9 mouse cellular contexts compared by ENCODE assay signal in genomic region chr3:92902992-92903391, GRCm38 (mm10). TPM values are rescaled to one million over a fixed set of nuclear protein-coding genes. Genes with fewer than 3 reads are reported as not detected.
A peak's percentile ranks its signal among the peaks of the same experiment; 100 is the strongest.
DNase-seq lines count a peak whose midpoint lies in the region; ATAC-seq lines count a peak whose summit lies in the region.
"Had no signal": no experiment of that assay in that cellular context is flagged by ENCODE, and none has a peak within 500 bp of the region (broad histone marks: within the 10 kb centered on the region; RNA-seq: fewer than 3 reads in every experiment).

No protein-coding gene starts in this region.

- H3K36me3 ChIP-seq in forebrain, embryonic 14.5 days (ENCODE audit: control insufficient read depth, insufficient read depth, low read length) = no peaks in the 10 kb centered on the region
- no peaks in the 10 kb centered on the region for H3K36me3 ChIP-seq in forebrain, embryonic 16.5 days (ENCODE audit: control insufficient read depth, insufficient read depth)

- peak; percentile 27 for DNase-seq in forebrain, embryonic 14.5 days (ENCODE audit: low spot score)
- peak; percentile 15 for DNase-seq in ovary, postnatal 14 days (ENCODE audit: low spot score)
- DNase-seq in ovary, postnatal 10 days (ENCODE audit: low spot score) = no peak
- DNase-seq in embryo, embryonic 11 days = peak; percentile 47
- DNase-seq in layer of hippocampus, postnatal 25 days (ENCODE audit: extremely low spot score in 1 of 2, low spot score in 1 of 2) = peak; percentile 17 to 67
- DNase-seq in right cerebral cortex, postnatal 4 days = peak; percentile 51
- DNase-seq in spleen, postnatal 36 days (ENCODE audit: low spot score in 2 of 2) = no peak

- no peak overlapping the region for H3K4me3 ChIP-seq in forebrain, embryonic 14.5 days (ENCODE audit: low read depth, low read length)
- no peak overlapping the region for H3K4me3 ChIP-seq in forebrain, embryonic 16.5 days (replicated peaks; ENCODE audit: low read length)

- H3K4me2 ChIP-seq in forebrain, embryonic 14.5 days (ENCODE audit: low read length) = no peak overlapping the region
- H3K4me2 ChIP-seq in forebrain, embryonic 16.5 days (ENCODE audit: low read length) = no peak overlapping the region

- WGBS in forebrain, embryonic 14.5 days = 23% methylated on average over 3 of the region's 3 CpGs
- 28% methylated on average over 3 of the region's 3 CpGs for WGBS in forebrain, embryonic 16.5 days

- no peaks in the 10 kb centered on the region for H3K27me3 ChIP-seq in forebrain, embryonic 14.5 days (replicated peaks; ENCODE audit: control insufficient read depth, insufficient read depth, low read length)
- no peaks in the 10 kb centered on the region for H3K27me3 ChIP-seq in forebrain, embryonic 16.5 days (replicated peaks; ENCODE audit: control insufficient read depth, insufficient read depth, low read length)

- no peak overlapping the region for H3K9ac ChIP-seq in forebrain, embryonic 14.5 days (ENCODE audit: low read length)
- H3K9ac ChIP-seq in forebrain, embryonic 16.5 days (replicated peaks; ENCODE audit: low read depth, low read length) = no peak overlapping the region

- no peak overlapping the region for H3K27ac ChIP-seq in forebrain, embryonic 14.5 days (ENCODE audit: low read depth, low read length)
- no peak overlapping the region for H3K27ac ChIP-seq in forebrain, embryonic 16.5 days (ENCODE audit: low read length)

- ATAC-seq in forebrain, embryonic 14.5 days = no peak
- no peak for ATAC-seq in forebrain, embryonic 16.5 days

- no peaks in the 10 kb centered on the region for H3K9me3 ChIP-seq in forebrain, embryonic 14.5 days (replicated peaks; ENCODE audit: control insufficient read depth, low read length)
- no peaks in the 10 kb centered on the region for H3K9me3 ChIP-seq in forebrain, embryonic 16.5 days (ENCODE audit: control insufficient read depth, low read length)

- no peaks in the 10 kb centered on the region for H3K4me1 ChIP-seq in forebrain, embryonic 14.5 days (ENCODE audit: control insufficient read depth, insufficient read depth, low read length)
- H3K4me1 ChIP-seq in forebrain, embryonic 16.5 days (replicated peaks; ENCODE audit: control insufficient read depth, insufficient read depth, low read length) = no peaks in the 10 kb centered on the region

RNA-seq across cellular contexts. Expression of gene Lce3a, which starts 23.0 kb away (rescaled TPM):
- polyA plus RNA-seq in forebrain, embryonic 14.5 days (2014; fragmentation: Nextera tagmentation; extraction: Ambion mirVana) = not detected in 2 replicates
- not detected in 2 replicates for polyA plus RNA-seq in forebrain, embryonic 16.5 days (2015; fragmentation: Nextera tagmentation; extraction: Ambion mirVana)
- not detected for total RNA-seq in layer of hippocampus, postnatal 25 days (2021)
- polyA plus RNA-seq: heart, embryonic 14.5 days had no signal

RNA-seq across cellular contexts. Expression of gene Lce3b, which starts 29.8 kb away (rescaled TPM):
- polyA plus RNA-seq in forebrain, embryonic 14.5 days (2014; fragmentation: Nextera tagmentation; extraction: Ambion mirVana) = not detected in 2 replicates
- polyA plus RNA-seq in forebrain, embryonic 16.5 days (2015; fragmentation: Nextera tagmentation; extraction: Ambion mirVana) = not detected in 2 replicates
- not detected for total RNA-seq in layer of hippocampus, postnatal 25 days (2021)
- polyA plus RNA-seq: heart, embryonic 14.5 days had no signal

RNA-seq across cellular contexts. Expression of gene 2310050C09Rik, which starts 33.0 kb away (rescaled TPM):
- not detected in 2 replicates for polyA plus RNA-seq in forebrain, embryonic 14.5 days (2014; fragmentation: Nextera tagmentation; extraction: Ambion mirVana)
- polyA plus RNA-seq in forebrain, embryonic 16.5 days (2015; fragmentation: Nextera tagmentation; extraction: Ambion mirVana) = not detected in 2 replicates
- not detected for total RNA-seq in layer of hippocampus, postnatal 25 days (2021)
- polyA plus RNA-seq: heart, embryonic 14.5 days had no signal

RNA-seq across cellular contexts. Expression of gene Lce3c, which starts 41.3 kb away (rescaled TPM):
- not detected in 2 replicates for polyA plus RNA-seq in forebrain, embryonic 14.5 days (2014; fragmentation: Nextera tagmentation; extraction: Ambion mirVana)
- not detected in 2 replicates for polyA plus RNA-seq in forebrain, embryonic 16.5 days (2015; fragmentation: Nextera tagmentation; extraction: Ambion mirVana)
- not detected for total RNA-seq in layer of hippocampus, postnatal 25 days (2021)
- polyA plus RNA-seq: heart, embryonic 14.5 days had no signal

RNA-seq across cellular contexts. Expression of gene Lce1l, which starts 51.9 kb away (rescaled TPM):
- polyA plus RNA-seq in forebrain, embryonic 14.5 days (2014; fragmentation: Nextera tagmentation; extraction: Ambion mirVana) = not detected in 2 replicates
- not detected in 2 replicates for polyA plus RNA-seq in forebrain, embryonic 16.5 days (2015; fragmentation: Nextera tagmentation; extraction: Ambion mirVana)
- total RNA-seq in layer of hippocampus, postnatal 25 days (2021) = not detected
- polyA plus RNA-seq: heart, embryonic 14.5 days had no signal

Comparison
In these comparisons a context has a peak if more than half of its experiments do, and no peak if none do; other contexts are left out.
1. DNase-seq: peak in forebrain, embryonic 14.5 days (single experiment), ovary, postnatal 14 days (single experiment), embryo, embryonic 11 days (single experiment), layer of hippocampus, postnatal 25 days (2 of 2) and right cerebral cortex, postnatal 4 days (single experiment); none in ovary, postnatal 10 days (single experiment) and spleen, postnatal 36 days (0 of 2).